In genomic region chr4:40781143-40781542, GRCm38 (mm10) we compare ENCODE assay signal across 8 mouse cellular contexts. TPM values are rescaled to one million over a fixed set of nuclear protein-coding genes. Genes with fewer than 3 reads are reported as not detected.
DNase-seq lines count a peak whose midpoint lies in the region; TF ChIP-seq lines count a peak whose summit lies in the region.

No protein-coding gene starts in this region.

- WGBS in heart, adult 2 months: 30% methylated on average over 3 of the region's 3 CpGs

- peaks cover 4% of the 10 kb centered on the region for H3K36me3 ChIP-seq in heart, adult 2 months (ENCODE audit: control insufficient read depth, insufficient read depth, low read length)

- peaks cover 11% of the 10 kb centered on the region for H3K4me1 ChIP-seq in heart, adult 2 months (ENCODE audit: control insufficient read depth, insufficient read depth, low read length)

- H3K79me2 ChIP-seq in heart, adult 2 months (replicated peaks; ENCODE audit: control insufficient read depth, insufficient read depth, low read length): no peaks in the 10 kb centered on the region

- DNase-seq in heart, adult 2 months: peak in 1 of 2 experiments; percentile 56
- DNase-seq in heart, postnatal 25 days (ENCODE audit: low spot score): no peak
- peak; percentile 34 for DNase-seq in kidney, adult 18-20 months
- peak; percentile 65 for DNase-seq in lung, postnatal 14 days
- DNase-seq in thymus, postnatal 4 days: peak; percentile 82
- DNase-seq in cerebellum, postnatal 10 days: no peak
- no peak for DNase-seq in ovary, postnatal 36 days (ENCODE audit: low spot score)
- no peak for DNase-seq in layer of hippocampus, postnatal 36 days

- no peak overlapping the region for H3K9ac ChIP-seq in heart, adult 2 months (ENCODE audit: low read depth, low read length)

- peak overlapping the region; percentile 58 for H3K27ac ChIP-seq in heart, adult 2 months

- TF ChIP-seq EP300 in heart, adult 2 months (IDR thresholded peaks at IDR 0.05; ENCODE audit: insufficient read depth, low read depth, low read length): peak; percentile 82

- TF ChIP-seq POLR2A in heart, adult 2 months (IDR thresholded peaks at IDR 0.05; ENCODE audit: insufficient read depth, low read depth, low read length): no peak

- H3K27me3 ChIP-seq in heart, adult 2 months (ENCODE audit: control insufficient read depth, insufficient read depth, low read length): no peaks in the 10 kb centered on the region

- intact Hi-C loops in heart, adult 2 months (cut with DNase I): no loop called here
- intact Hi-C loops in heart, postnatal 25 days (cut with DNase I): loop anchor here (2.0 kb wide), 1 partner anchor 72 kb away; no protein-coding TSS in a partner anchor

- no peak overlapping the region for H3K4me3 ChIP-seq in heart, adult 2 months

- no peak for TF ChIP-seq CTCF in heart, adult 2 months (IDR thresholded peaks at IDR 0.05)

RNA-seq across cellular contexts. Expression of gene Smu1, which starts 23.4 kb away (rescaled TPM):
- 10 to 100 TPM; 27.0 to 31.7 TPM for total RNA-seq in heart, adult 2 months (2021)
- polyA plus RNA-seq in heart, adult 2 months (2012; rRNA removed): 13.8 and 28.8 TPM in 2 replicates
- total RNA-seq in heart, postnatal 25 days (2021): 10 to 100 TPM; 31.5 to 31.8 TPM
- 10 to 100 TPM; 51.4 to 55.3 TPM for total RNA-seq in layer of hippocampus, postnatal 36 days (2021)

RNA-seq across cellular contexts. Expression of gene Dnaja1, which starts 59.2 kb away (rescaled TPM):
- total RNA-seq in heart, adult 2 months (2021): 100 to 1,000 TPM in 1 of 2 experiments, 10 to 100 TPM in 1; 60.2 to 114 TPM
- 5.9 and 11.5 TPM in 2 replicates for polyA plus RNA-seq in heart, adult 2 months (2012; rRNA removed)
- total RNA-seq in heart, postnatal 25 days (2021): 100 to 1,000 TPM in 1 of 2 experiments, 10 to 100 TPM in 1; 62.4 to 109 TPM
- total RNA-seq in layer of hippocampus, postnatal 36 days (2021): 100 to 1,000 TPM; 368 to 372 TPM

Comparison
In these comparisons a context has a peak if more than half of its experiments do, and no peak if none do; other contexts are left out.
1. DNase-seq: peak in kidney, adult 18-20 months (single experiment), lung, postnatal 14 days (single experiment) and thymus, postnatal 4 days (single experiment); none in heart, postnatal 25 days (single experiment), cerebellum, postnatal 10 days (0 of 2), ovary, postnatal 36 days (single experiment) and layer of hippocampus, postnatal 36 days (0 of 2).